Mouse (Mus musculus) urinary bladder, postnatal 4 days (tissue): Measurements from ENCODE around the gene Gm3417.
A peak's percentile ranks its signal among the peaks of the same experiment; 100 is the strongest.
"Not testable (repeated sequence)": the region's sequence is repeated elsewhere in the genome, so short reads cannot be mapped to it uniquely, and the experiment has no call there.

ENCODE experiments used
- DNase-seq, 2 experiments: peaks; one replicate each; pipeline ENCODE4 v3.0.0; 2021 to 2022; ENCODE audit warnings: low spot score in 2 of 2

Gm3417 gene

DNA sequence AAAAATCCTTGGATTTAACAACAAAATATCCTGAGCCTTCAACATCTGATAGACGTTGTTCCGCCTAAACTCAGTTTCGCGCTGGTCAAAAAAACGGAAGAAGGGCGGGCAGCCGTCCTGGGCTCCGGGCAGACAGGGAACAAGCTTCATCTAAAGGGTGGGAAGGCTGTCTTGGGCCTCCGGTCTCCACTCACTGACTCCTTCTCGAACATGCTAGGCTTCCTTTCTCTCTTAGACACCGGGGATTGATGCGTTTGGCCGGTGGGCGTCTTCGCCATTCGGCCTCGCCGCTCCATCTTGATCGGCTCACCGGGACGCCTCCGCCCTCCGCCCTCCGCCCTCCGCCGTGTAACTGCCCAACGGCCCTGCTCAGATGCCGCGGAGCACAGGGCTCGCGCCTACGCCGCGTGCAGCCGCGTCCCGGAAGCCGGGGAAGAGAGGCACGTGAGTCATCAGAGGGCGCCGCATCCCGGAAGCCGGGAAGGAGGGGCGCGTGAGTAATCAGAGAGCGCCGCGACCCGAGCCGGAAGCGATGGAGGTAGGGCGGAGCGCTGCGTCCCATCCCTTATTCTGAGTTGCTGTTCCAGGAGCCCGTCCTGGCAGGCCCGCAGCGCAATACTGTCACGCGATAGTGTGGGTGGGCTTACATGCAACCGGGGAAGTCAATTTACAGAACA lies at the start of gene Gm3417, which contains the start of gene 9030025P20Rik:
Gene Gm3417 (minus strand): TSS at position 429 of the 677 bp plus-strand sequence.
Gene 9030025P20Rik (plus strand): TSS at position 107 of the 677 bp plus-strand sequence.
- not testable (repeated sequence) for DNase-seq

DNA sequence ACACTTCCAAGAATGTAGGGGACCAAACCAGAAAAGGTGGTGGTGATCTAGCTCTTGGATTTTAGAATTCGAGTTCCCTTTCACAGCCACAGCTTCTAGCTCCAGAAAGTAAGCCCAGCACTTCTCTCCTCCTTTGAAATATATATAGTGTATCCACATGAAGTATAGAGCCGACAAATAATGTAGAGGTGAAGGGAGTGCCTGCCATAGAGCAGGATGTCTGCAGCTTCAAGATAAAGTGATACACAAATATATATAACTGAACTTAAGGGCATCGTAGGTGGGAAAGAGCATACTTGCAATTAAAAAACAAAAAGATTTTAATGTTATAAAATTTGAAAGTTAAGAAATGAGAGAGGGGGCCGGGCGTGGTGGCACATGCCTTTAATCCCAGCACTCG lies 46.9 kb upstream of the Gm3417 start:
- DNase-seq: not testable (repeated sequence)

DNA sequence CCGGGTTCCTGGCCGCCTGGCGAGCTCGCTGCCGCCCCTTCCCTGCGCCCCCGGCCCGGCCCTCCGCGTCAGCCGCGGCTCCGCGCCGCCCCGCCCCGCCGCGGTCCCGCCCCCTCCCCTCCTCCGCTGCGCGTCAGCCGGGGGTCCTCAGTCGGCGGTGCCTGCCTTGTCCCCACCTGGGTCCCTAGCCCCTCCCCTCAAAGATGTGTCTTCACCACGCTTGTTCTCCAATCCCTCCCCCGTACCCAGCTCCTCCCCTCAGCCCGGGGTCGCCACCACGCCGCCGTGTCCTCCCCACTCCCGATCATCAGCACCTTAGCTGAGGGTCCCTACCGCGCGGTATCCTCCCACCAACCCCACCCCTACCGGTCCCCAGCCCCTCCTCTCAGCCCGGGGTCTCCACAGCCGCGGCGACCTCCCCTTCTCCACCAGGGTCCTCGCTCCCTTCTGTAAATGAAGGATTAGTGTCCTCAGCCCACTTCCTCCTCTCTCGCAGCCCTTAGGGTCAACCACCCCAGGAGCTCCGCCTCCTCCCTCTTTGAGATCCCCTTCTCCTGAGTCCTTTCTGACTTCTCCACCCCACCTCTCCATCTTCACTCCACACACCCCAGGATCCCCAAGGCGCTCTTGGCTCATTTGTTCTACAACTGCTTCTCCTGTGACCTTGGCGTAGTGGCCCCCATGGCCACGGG lies 46.1 kb upstream of the Gm3417 start:
- not testable (repeated sequence) for DNase-seq

DNA sequence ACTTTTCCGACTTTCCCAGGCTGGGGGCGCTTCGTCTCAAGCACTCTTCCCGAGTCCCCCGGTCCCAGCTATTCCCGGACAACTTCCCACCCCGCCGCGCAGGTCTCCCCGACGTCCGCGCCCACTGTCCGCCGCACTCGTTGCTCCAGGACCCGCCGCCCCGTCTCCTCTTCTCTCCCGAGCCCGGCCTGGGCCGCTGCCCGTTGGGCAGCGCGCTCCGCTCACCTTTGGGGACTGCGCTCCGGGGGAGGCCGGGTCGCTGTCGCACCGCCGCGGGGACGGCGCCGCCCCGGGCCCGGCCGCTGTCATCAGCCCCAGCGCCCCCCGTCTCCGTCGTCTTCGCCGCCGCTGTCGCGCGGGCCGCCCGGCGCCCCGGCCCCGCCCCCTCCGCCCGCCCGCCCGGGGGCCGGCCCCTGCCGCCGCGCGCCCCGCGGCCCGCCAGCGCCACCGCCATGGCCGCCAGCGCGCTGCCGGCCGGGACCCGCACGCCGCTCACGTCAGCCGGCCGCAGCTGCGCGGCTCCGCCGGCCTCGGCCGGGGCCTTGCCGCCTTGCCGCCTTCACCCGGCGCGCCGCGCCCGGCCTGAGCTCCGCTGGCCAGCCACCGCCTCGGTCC lies 45.4 kb upstream of the Gm3417 start:
- DNase-seq: not testable (repeated sequence)

DNA sequence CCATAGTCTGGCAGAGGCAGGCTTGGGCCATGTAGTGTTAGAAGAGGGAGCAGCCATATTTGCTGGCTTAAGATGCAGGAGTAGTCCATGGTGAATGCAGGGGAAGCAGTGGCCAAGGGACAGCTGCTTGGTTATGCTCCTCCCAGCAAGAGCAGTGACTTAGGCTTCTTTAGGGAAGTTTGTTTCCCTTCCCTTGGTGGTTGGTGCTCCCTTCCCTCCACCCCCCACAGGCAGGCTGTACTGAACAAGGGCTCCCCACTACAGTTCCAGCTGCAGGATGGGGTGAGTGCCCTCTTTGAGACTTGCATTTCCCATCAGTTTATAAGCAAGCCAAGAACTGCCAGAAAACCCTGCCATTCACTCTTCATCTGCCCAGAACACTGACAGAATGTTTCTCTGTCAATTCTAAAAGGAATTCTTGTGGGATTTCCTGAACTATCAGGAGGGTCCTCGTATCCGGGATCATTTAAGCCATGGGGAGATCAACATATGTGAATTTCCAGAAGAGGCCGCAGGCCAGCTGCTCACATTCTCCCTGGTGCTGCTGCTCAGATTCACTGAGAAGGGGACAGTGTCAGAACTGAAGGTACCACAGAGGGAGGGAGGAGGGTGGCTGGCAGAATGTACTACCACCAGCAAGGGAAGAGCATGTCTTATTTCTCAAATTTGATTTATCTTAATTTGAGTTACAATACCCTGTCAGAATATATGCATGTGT lies 43.1 kb upstream of the Gm3417 start:
- peak; percentile 18 to 54 for DNase-seq

DNA sequence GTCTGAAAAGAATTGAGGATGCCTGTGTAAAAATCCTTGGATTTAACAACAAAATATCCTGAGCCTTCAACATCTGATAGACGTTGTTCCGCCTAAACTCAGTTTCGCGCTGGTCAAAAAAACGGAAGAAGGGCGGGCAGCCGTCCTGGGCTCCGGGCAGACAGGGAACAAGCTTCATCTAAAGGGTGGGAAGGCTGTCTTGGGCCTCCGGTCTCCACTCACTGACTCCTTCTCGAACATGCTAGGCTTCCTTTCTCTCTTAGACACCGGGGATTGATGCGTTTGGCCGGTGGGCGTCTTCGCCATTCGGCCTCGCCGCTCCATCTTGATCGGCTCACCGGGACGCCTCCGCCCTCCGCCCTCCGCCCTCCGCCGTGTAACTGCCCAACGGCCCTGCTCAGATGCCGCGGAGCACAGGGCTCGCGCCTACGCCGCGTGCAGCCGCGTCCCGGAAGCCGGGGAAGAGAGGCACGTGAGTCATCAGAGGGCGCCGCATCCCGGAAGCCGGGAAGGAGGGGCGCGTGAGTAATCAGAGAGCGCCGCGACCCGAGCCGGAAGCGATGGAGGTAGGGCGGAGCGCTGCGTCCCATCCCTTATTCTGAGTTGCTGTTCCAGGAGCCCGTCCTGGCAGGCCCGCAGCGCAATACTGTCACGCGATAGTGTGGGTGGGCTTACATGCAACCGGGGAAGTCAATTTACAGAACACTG lies 31.3 kb upstream of the Gm3417 start, which contains the start of gene Gm3435:
Gene Gm3435 (plus strand): TSS at position 471 of the 708 bp plus-strand sequence.
- DNase-seq: not testable (repeated sequence)

DNA sequence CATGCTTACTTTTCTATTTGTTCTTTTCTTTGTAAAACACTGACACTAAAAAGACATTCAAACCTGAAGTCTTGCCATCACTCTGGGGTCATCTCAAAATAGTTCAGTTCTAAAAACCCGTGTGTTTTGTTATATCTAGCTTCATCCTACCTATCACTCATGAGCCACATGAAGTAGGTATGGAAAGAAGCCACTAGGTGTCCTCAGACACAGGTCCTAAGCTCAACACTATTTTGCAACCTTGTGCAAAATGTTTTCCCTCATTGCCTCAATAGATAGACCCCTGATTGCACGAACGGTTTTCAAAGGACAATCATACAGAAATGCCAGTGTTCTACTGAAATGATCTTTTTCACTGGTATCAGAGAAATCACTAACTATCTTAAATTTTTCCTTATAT lies 30.5 kb upstream of the Gm3417 start:
- DNase-seq: not testable (repeated sequence)

DNA sequence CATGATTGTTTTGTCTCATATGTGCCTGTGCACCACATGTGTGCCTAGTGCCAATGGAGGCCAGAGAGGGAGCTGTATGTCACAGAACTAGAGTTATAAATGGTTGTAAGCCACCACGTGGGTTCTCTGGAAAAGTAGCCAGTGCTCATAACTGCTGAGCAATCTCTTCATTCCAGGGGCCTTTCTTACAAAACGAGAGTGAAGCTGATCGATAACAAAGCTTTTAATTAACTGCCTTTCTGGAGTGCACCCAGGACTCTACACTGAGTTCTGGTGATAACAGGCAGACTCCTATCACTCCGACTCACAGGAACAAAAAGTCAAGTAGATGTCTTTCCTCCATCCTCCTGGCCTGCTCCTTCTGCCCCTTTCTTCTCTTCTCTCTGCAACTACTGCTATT lies 21.5 kb upstream of the Gm3417 start:
- not testable (repeated sequence) for DNase-seq

DNA sequence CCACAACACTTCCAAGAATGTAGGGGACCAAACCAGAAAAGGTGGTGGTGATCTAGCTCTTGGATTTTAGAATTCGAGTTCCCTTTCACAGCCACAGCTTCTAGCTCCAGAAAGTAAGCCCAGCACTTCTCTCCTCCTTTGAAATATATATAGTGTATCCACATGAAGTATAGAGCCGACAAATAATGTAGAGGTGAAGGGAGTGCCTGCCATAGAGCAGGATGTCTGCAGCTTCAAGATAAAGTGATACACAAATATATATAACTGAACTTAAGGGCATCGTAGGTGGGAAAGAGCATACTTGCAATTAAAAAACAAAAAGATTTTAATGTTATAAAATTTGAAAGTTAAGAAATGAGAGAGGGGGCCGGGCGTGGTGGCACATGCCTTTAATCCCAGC lies 15.6 kb upstream of the Gm3417 start:
- not testable (repeated sequence) for DNase-seq

DNA sequence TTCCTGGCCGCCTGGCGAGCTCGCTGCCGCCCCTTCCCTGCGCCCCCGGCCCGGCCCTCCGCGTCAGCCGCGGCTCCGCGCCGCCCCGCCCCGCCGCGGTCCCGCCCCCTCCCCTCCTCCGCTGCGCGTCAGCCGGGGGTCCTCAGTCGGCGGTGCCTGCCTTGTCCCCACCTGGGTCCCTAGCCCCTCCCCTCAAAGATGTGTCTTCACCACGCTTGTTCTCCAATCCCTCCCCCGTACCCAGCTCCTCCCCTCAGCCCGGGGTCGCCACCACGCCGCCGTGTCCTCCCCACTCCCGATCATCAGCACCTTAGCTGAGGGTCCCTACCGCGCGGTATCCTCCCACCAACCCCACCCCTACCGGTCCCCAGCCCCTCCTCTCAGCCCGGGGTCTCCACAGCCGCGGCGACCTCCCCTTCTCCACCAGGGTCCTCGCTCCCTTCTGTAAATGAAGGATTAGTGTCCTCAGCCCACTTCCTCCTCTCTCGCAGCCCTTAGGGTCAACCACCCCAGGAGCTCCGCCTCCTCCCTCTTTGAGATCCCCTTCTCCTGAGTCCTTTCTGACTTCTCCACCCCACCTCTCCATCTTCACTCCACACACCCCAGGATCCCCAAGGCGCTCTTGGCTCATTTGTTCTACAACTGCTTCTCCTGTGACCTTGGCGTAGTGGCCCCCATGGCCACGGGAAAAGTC lies 14.7 kb upstream of the Gm3417 start:
- not testable (repeated sequence) for DNase-seq

DNA sequence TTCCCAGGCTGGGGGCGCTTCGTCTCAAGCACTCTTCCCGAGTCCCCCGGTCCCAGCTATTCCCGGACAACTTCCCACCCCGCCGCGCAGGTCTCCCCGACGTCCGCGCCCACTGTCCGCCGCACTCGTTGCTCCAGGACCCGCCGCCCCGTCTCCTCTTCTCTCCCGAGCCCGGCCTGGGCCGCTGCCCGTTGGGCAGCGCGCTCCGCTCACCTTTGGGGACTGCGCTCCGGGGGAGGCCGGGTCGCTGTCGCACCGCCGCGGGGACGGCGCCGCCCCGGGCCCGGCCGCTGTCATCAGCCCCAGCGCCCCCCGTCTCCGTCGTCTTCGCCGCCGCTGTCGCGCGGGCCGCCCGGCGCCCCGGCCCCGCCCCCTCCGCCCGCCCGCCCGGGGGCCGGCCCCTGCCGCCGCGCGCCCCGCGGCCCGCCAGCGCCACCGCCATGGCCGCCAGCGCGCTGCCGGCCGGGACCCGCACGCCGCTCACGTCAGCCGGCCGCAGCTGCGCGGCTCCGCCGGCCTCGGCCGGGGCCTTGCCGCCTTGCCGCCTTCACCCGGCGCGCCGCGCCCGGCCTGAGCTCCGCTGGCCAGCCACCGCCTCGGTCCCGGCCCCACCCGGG lies 14.0 kb upstream of the Gm3417 start:
- not testable (repeated sequence) for DNase-seq

DNA sequence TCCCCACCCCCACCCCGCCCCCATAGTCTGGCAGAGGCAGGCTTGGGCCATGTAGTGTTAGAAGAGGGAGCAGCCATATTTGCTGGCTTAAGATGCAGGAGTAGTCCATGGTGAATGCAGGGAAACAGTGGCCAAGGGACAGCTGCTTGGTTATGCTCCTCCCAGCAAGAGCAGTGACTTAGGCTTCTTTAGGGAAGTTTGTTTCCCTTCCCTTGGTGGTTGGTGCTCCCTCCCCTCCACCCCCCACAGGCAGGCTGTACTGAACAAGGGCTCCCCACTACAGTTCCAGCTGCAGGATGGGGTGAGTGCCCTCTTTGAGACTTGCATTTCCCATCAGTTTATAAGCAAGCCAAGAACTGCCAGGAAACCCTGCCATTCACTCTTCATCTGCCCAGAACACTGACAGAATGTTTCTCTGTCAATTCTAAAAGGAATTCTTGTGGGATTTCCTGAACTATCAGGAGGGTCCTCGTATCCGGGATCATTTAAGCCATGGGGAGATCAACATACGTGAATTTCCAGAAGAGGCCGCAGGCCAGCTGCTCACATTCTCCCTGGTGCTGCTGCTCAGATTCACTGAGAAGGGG lies 11.6 kb upstream of the Gm3417 start:
- DNase-seq: not testable (repeated sequence)

DNA sequence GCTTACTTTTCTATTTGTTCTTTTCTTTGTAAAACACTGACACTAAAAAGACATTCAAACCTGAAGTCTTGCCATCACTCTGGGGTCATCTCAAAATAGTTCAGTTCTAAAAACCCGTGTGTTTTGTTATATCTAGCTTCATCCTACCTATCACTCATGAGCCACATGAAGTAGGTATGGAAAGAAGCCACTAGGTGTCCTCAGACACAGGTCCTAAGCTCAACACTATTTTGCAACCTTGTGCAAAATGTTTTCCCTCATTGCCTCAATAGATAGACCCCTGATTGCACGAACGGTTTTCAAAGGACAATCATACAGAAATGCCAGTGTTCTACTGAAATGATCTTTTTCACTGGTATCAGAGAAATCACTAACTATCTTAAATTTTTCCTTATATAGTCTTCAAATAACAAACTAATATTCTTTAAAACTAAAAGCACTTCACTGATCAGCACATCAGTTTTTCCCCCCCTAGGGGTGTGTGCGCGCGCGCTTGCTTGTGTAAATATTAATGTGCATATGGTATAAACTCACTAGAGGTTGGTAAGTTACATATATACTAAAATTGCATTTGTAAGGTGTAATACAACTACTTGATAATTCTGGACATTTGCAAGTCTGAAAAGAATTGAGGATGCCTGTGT lies 750 bp downstream of the Gm3417 start:
- DNase-seq: not testable (repeated sequence)

DNA sequence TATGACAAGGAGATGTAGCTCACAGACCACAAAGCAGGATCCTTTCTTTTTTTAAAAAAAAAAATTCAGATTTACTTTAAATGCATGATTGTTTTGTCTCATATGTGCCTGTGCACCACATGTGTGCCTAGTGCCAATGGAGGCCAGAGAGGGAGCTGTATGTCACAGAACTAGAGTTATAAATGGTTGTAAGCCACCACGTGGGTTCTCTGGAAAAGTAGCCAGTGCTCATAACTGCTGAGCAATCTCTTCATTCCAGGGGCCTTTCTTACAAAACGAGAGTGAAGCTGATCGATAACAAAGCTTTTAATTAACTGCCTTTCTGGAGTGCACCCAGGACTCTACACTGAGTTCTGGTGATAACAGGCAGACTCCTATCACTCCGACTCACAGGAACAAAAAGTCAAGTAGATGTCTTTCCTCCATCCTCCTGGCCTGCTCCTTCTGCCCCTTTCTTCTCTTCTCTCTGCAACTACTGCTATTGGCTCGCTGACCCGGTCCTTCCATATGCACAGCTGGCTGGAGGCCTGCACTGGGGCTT lies 10.1 kb downstream of the Gm3417 start:
- DNase-seq: not testable (repeated sequence)

DNA sequence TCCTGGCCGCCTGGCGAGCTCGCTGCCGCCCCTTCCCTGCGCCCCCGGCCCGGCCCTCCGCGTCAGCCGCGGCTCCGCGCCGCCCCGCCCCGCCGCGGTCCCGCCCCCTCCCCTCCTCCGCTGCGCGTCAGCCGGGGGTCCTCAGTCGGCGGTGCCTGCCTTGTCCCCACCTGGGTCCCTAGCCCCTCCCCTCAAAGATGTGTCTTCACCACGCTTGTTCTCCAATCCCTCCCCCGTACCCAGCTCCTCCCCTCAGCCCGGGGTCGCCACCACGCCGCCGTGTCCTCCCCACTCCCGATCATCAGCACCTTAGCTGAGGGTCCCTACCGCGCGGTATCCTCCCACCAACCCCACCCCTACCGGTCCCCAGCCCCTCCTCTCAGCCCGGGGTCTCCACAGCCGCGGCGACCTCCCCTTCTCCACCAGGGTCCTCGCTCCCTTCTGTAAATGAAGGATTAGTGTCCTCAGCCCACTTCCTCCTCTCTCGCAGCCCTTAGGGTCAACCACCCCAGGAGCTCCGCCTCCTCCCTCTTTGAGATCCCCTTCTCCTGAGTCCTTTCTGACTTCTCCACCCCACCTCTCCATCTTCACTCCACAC lies 16.9 kb downstream of the Gm3417 start:
- DNase-seq: not testable (repeated sequence)

DNA sequence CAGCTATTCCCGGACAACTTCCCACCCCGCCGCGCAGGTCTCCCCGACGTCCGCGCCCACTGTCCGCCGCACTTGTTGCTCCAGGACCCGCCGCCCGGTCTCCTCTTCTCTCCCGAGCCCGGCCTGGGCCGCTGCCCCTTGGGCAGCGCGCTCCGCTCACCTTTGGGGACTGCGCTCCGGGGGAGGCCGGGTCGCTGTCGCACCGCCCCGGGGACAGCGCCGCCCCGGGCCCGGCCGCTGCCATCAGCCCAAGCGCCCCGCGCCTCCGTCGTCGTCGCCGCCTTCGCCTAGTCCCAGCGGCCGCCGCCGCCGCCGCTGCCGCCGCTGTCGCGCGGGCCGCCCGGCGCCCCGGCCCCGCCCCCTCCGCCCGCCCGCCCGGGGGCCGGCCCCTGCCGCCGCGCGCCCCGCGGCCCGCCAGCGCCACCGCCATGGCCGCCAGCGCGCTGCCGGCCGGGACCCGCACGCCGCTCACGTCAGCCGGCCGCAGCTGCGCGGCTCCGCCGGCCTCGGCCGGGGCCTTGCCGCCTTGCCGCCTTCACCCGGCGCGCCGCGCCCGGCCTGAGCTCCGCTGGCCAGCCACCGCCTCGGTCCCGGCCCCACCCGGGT lies 17.5 kb downstream of the Gm3417 start, which contains the start of gene Phf10:
Gene Phf10 (minus strand): TSS at position 323 of the 606 bp plus-strand sequence.
- DNase-seq: peak in 1 of 2 experiments; percentile 34

DNA sequence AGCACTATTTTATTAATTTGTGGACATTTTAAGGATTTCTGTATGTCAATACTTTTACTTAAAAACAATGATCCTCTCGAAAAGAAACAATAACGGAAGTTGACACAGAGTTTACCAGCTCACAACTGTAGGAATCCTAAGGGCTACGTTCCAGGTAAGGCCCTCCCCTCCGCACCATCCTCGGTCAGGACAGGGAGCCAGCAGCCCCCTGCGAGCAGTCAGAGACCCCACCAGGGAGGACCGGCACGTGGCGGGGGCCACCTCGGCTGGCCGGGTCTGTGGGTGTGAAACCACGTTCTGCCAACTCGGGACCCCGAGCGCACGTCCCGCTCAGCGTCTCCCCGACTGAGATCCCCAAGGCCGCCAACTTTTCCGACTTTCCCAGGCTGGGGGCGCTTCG lies 18.1 kb downstream of the Gm3417 start:
- no peak for DNase-seq

DNA sequence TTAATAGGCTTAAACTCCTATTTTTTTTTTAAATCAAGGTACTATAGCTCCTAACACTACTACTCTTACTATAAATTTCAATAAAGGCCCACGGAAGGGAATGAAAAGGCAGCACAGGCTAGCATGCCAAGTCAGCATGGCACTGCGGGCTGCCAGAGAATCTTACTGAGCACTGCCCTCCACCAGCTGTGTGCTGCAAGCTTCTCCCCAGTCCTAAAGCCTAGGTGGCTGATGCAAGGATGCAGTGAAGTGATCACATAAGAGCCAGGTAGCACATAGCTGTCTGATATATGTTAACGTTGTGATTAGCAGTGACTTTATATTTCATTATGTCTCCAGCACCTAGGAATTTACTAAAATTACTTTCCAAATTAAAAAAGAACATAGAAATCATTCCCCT lies 18.6 kb downstream of the Gm3417 start:
- DNase-seq: no peak
